Mouse (Mus musculus) MEL (cell line): Measurements from ENCODE around the gene Plxdc1. TPM values are rescaled to one million over a fixed set of nuclear protein-coding genes. Genes with fewer than 3 reads are reported as not detected.

Experiments
- DNase-seq: peaks from one replicate; pipeline ENCODE4 v3.0.0; 2011; ENCODE audit warnings: low read depth, low spot score
- H3K27ac ChIP-seq: 2 replicates; pipeline ENCODE4 v1.5.1; 2012; ENCODE audit warnings: low read depth, mild to moderate bottlenecking, control low read depth, low read length, moderate library complexity; ENCODE audit not compliant: control insufficient read depth
- H3K27me3 ChIP-seq, 2 experiments: fragments of 150-350 bp in 1 of 2; sonication (generic) in 1 of 2; 2 replicates each; pipeline ENCODE4 v1.6.1; 2012; ENCODE audit warnings: low read length in 2 of 2, mild to moderate bottlenecking in 2 of 2, improper control_type of control experiment in 1 of 2, moderate library complexity in 1 of 2; ENCODE audit not compliant: insufficient read depth in 2 of 2, control insufficient read depth in 1 of 2
- H3K36me3 ChIP-seq, 2 experiments: 2 replicates each; pipeline ENCODE4 v1.6.1; 2012 to 2014; ENCODE audit warnings: low read length in 2 of 2, improper control_type of control experiment in 1 of 2, inconsistent platforms in 1 of 2, mild to moderate bottlenecking in 1 of 2; ENCODE audit not compliant: insufficient read depth in 2 of 2, control insufficient read depth in 1 of 2
- H3K4me1 ChIP-seq, 2 experiments: fragments of 150-350 bp in 1 of 2; sonication (generic) in 1 of 2; 2 replicates each; pipeline ENCODE4 v1.6.1; 2012; ENCODE audit warnings: low read length in 2 of 2, improper control_type of control experiment in 1 of 2, mild to moderate bottlenecking in 1 of 2; ENCODE audit not compliant: insufficient read depth in 2 of 2, control insufficient read depth in 1 of 2
- H3K4me3 ChIP-seq, 2 experiments: fragments of 150-350 bp in 1 of 2; sonication (generic) in 1 of 2; 2 replicates each; pipeline ENCODE4 v1.5.1; 2012; ENCODE audit warnings: low read depth in 2 of 2, low read length in 2 of 2, mild to moderate bottlenecking in 2 of 2, moderate library complexity in 2 of 2, control low read depth in 1 of 2, improper control_type of control experiment in 1 of 2; ENCODE audit not compliant: control insufficient read depth in 1 of 2, insufficient read depth in 1 of 2
- H3K79me2 ChIP-seq: 2 replicates; pipeline ENCODE4 v1.6.1; 2012; ENCODE audit warnings: mild to moderate bottlenecking, low read length, moderate library complexity; ENCODE audit not compliant: control insufficient read depth, poor library complexity, insufficient read depth
- H3K9ac ChIP-seq: 2 replicates; pipeline ENCODE4 v1.6.1; 2012; ENCODE audit warnings: low read depth, mild to moderate bottlenecking, control low read depth, low read length, moderate library complexity; ENCODE audit not compliant: control insufficient read depth, poor library complexity, severe bottlenecking
- H3K9me3 ChIP-seq: fragments of 150-350 bp; sonication (generic); replicated peaks from 2 replicates; pipeline ENCODE4 v1.6.1; 2012; ENCODE audit warnings: mild to moderate bottlenecking, low read length, improper control_type of control experiment, moderate library complexity; ENCODE audit not compliant: insufficient read depth
- BHLHE40 ChIP-seq: IDR thresholded peaks from 2 replicates; pipeline ENCODE4 v1.6.1; 2012; ENCODE audit warnings: low read depth, mild to moderate bottlenecking, inconsistent platforms, low read length, improper control_type of control experiment, borderline replicate concordance
- CHD1 ChIP-seq: IDR thresholded peaks from 2 replicates; pipeline ENCODE4 v1.6.1; 2012; ENCODE audit warnings: low read depth, mild to moderate bottlenecking, inconsistent platforms, low read length, improper control_type of control experiment
- E2F4 ChIP-seq: IDR thresholded peaks from 2 replicates; pipeline ENCODE4 v1.6.1; 2011; ENCODE audit warnings: low read depth, low read length, improper control_type of control experiment, borderline replicate concordance
- ELF1 ChIP-seq: IDR thresholded peaks from 2 replicates; pipeline ENCODE4 v1.6.1; 2014; ENCODE audit warnings: low read depth, mild to moderate bottlenecking, inconsistent platforms, low read length, improper control_type of control experiment, moderate library complexity
- EP300 ChIP-seq, 2 experiments: IDR thresholded peaks; 2 replicates each; pipeline ENCODE4 v1.6.1; 2011; ENCODE audit warnings: improper control_type of control experiment in 2 of 2, low read length in 2 of 2, low read depth in 1 of 2, mild to moderate bottlenecking in 1 of 2
- ETS1 ChIP-seq: IDR thresholded peaks from 2 replicates; pipeline ENCODE4 v1.6.1; 2012; ENCODE audit warnings: low read depth, mild to moderate bottlenecking, inconsistent platforms, low read length, improper control_type of control experiment, moderate library complexity
- GABPA ChIP-seq: IDR thresholded peaks from 2 replicates; pipeline ENCODE4 v1.6.1; 2012; ENCODE audit warnings: low read depth, mild to moderate bottlenecking, inconsistent platforms, low read length, improper control_type of control experiment, moderate library complexity
- GATA1 ChIP-seq: IDR thresholded peaks from 2 replicates; pipeline ENCODE4 v1.6.1; 2011; ENCODE audit warnings: low read depth, low read length, improper control_type of control experiment
- HCFC1 ChIP-seq: IDR thresholded peaks from 2 replicates; pipeline ENCODE4 v1.6.1; 2012; ENCODE audit warnings: low read depth, mild to moderate bottlenecking, inconsistent platforms, low read length, improper control_type of control experiment, moderate library complexity
- KAT2A ChIP-seq: conservative IDR thresholded peaks from 2 replicates; pipeline ENCODE4 v1.6.1; 2012; ENCODE audit warnings: low read depth, low read length, improper control_type of control experiment, inconsistent platforms
- MAFK ChIP-seq: IDR thresholded peaks from 2 replicates; pipeline ENCODE4 v1.6.1; 2011; ENCODE audit warnings: low read depth, mild to moderate bottlenecking, low read length, improper control_type of control experiment, borderline replicate concordance
- MAX ChIP-seq: IDR thresholded peaks from 2 replicates; pipeline ENCODE4 v1.6.1; 2011; ENCODE audit warnings: low read length, improper control_type of control experiment
- MXI1 ChIP-seq: IDR thresholded peaks from 2 replicates; pipeline ENCODE4 v1.6.1; 2011; ENCODE audit warnings: mild to moderate bottlenecking, low read depth, low read length, improper control_type of control experiment
- MYB ChIP-seq: IDR thresholded peaks from 2 replicates; pipeline ENCODE4 v1.6.1; 2011; ENCODE audit warnings: mild to moderate bottlenecking, low read depth, low read length, improper control_type of control experiment
- MYC ChIP-seq: IDR thresholded peaks from 2 replicates; pipeline ENCODE4 v1.6.1; 2011; ENCODE audit warnings: low read depth, mild to moderate bottlenecking, low read length, improper control_type of control experiment, moderate library complexity
- NELFE ChIP-seq: IDR thresholded peaks from 2 replicates; pipeline ENCODE4 v1.6.1; 2011; ENCODE audit warnings: low read depth, low read length, improper control_type of control experiment
- NRF1 ChIP-seq: IDR thresholded peaks from 2 replicates; pipeline ENCODE4 v1.6.1; 2014; ENCODE audit warnings: low read depth, mild to moderate bottlenecking, inconsistent platforms, low read length, improper control_type of control experiment, moderate library complexity; ENCODE audit not compliant: poor library complexity, insufficient read depth, severe bottlenecking
- POLR2A ChIP-seq, 2 experiments: IDR thresholded peaks; 2 replicates each; pipeline ENCODE4 v1.6.1; 2011 to 2012; ENCODE audit warnings: low read length in 2 of 2, mild to moderate bottlenecking in 2 of 2, control low read depth in 1 of 2, improper control_type of control experiment in 1 of 2, low read depth in 1 of 2, moderate library complexity in 1 of 2; ENCODE audit not compliant: control insufficient read depth in 1 of 2, insufficient read depth in 1 of 2, poor library complexity in 1 of 2
- RAD21 ChIP-seq: IDR thresholded peaks from 2 replicates; pipeline ENCODE4 v1.6.1; 2011; ENCODE audit warnings: mild to moderate bottlenecking, low read depth, low read length, improper control_type of control experiment
- SMC3 ChIP-seq: IDR thresholded peaks from 2 replicates; pipeline ENCODE4 v1.6.1; 2011; ENCODE audit warnings: low read depth, low read length, improper control_type of control experiment
- TBP ChIP-seq: IDR thresholded peaks from 2 replicates; pipeline ENCODE4 v1.8.0; 2011; ENCODE audit warnings: low read depth, low read length, improper control_type of control experiment
- TCF12 ChIP-seq: IDR thresholded peaks from 2 replicates; pipeline ENCODE4 v1.6.1; 2014; ENCODE audit warnings: low read depth, mild to moderate bottlenecking, inconsistent platforms, low read length, improper control_type of control experiment, moderate library complexity
- UBTF ChIP-seq: IDR thresholded peaks from 2 replicates; pipeline ENCODE4 v1.6.1; 2012; ENCODE audit warnings: low read depth, mild to moderate bottlenecking, inconsistent platforms, low read length, improper control_type of control experiment, moderate library complexity, borderline replicate concordance; ENCODE audit not compliant: insufficient read depth
- ZC3H11A ChIP-seq: IDR thresholded peaks from 2 replicates; pipeline ENCODE4 v1.6.1; 2012; ENCODE audit warnings: low read depth, mild to moderate bottlenecking, inconsistent platforms, low read length, improper control_type of control experiment
- ZMIZ1 ChIP-seq: IDR thresholded peaks from 2 replicates; pipeline ENCODE4 v1.6.1; 2012; ENCODE audit warnings: low read depth, mild to moderate bottlenecking, inconsistent platforms, low read length, improper control_type of control experiment, moderate library complexity
- polyA plus RNA-seq, 2 experiments: library from polyadenylated mRNA; stranded (reverse) in 1 of 2; unstranded in 1 of 2; fragments of >175 nt in 1 of 2; fragments of >200 nt in 1 of 2; gene quantifications; 2 replicates each; pipeline versions ENCODE4 v1.2.1 to v1.2.4; 2012; ENCODE audit warnings: low replicate concordance in 2 of 2, low read depth in 1 of 2; ENCODE audit not compliant: insufficient read length in 2 of 2, insufficient read depth in 1 of 2, missing spikeins in 1 of 2
- total RNA-seq: library from RNA; depleted of rRNA; stranded (reverse); fragments of 300-350 nt; gene quantifications from 2 replicates; pipeline ENCODE4 v1.2.3, GENCODE M21; 2012

Gene Plxdc1
- total and polyA plus RNA-seq, 3 experiments, result 13.1 to 24.5 TPM; not detected in 1

DNA sequence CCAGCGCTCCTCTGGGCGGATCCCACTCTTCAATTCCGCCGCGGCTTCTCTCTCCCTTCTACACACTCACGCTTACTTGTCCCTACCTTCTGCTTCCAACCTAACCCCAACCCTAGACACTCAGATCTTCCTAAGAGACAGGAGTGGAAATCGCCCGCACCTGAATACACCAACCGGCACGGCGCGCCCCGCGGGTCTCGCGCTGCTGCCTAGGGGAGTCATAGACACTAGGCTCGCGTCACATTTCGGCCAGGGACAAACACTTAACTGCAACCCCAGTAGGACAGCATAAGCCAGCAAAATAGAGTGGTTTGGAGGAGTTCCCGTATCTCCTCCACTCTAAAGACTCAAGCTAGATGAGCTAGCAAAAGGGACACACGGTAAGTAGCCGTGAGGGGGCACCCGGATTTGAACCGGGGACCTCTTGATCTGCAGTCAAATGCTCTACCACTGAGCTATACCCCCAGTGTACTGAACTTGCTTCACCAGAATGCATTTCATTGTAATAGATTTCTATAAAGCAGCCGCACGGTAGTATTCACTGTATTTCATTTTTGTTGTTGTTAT lies 2.4 kb upstream of the Plxdc1 start:
- peak overlapping the region; percentile 47 to 91 for H3K4me3 ChIP-seq
- peaks cover 0 to 20% of the 10 kb centered on the region in 2 experiments; a peak in 2 of 4 replicates for H3K4me1 ChIP-seq
- no peaks in the 10 kb centered on the region for H3K9me3 ChIP-seq
- peak overlapping the region; percentile 69 for H3K27ac ChIP-seq
- TF ChIP-seq TBP (peak; percentile 99), POLR2A (IDR thresholded peaks at IDR 0.05; ENCODE audit: control insufficient read depth in 1 of 2, insufficient read depth in 1 of 2, low read depth in 1 of 2, low read length in 2 of 2, poor library complexity in 1 of 2) (no peak; a peak in 1 of 4 replicates), E2F4 (0 out of 2 replicates have a peak, but pooled peaks have one; percentile 32), ELF1 (peak; percentile 78; the same call in 1 of the 2 replicates), NRF1 (peak; percentile 38; the same call in 1 of the 2 replicates), SMC3 (peak; percentile 30; the same call in 1 of the 2 replicates), MYC (no peak), MAFK (peak; percentile 99), MAX (no peak), EP300 (IDR thresholded peaks at IDR 0.05; ENCODE audit: low read depth in 1 of 2, low read length in 2 of 2) (no peak), UBTF (0 out of 2 replicates have a peak, but pooled peaks have one; percentile 18)
- TF ChIP-seq, all 39 proteins: peak for 7
- H3K36me3 ChIP-seq, result peaks cover 0 to 4% of the 10 kb centered on the region in 2 experiments; a peak in 1 of 4 replicates
- 0 out of 4 replicates have a peak, but pooled peaks cover 0 to 1% of the 10 kb centered on the region in 2 experiments for H3K27me3 ChIP-seq
- peak overlapping the region; percentile 85 for H3K9ac ChIP-seq
- DNase-seq, result peak; percentile 95
- H3K79me2 ChIP-seq, result peaks cover 3% of the 10 kb centered on the region; the same call in 1 of the 2 replicates

DNA sequence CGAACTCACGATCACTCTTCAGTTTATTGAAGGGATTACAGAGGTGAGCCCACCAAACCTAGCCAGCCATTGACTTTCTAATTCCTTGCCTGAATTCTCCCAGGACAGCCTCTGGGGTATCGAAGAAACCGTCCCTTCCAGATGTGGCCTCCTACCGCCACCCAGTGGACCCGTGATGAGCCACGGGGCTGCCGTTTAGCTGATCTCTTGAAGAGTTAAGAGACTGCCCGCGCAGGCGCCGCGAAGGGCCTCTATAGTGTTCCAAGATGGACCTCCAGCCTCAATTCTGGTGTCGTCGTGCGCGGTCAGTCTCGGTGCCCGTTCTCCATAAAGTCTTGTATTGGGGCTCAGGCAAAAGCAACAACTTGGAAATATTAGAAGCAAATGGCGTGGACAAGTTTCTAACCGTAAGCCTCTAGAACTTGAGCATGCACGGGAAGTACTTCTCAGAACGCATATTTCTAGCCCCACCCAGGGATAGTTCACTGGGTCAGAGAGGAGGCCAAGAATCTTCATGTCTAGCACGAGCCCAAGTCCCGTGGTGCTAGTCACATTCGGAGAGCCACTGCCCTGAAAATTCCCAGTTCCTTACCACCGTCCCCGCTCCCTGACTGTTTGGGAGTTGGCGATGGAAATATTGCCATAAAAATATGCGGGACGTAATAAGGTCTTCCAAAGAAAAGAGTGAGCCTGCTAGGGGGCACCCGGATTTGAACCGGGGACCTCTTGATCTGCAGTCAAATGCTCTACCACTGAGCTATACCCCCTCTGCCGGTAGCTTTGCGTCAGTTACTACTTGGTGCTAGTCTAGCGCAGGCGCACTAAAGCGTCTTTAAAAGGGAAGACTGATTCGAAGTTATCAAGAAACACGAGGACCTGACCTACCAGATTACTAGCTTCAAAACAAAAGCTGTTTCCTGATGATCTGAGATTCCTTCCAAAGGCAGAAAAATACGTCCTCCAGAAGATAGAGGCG lies 1.6 kb upstream of the Plxdc1 start:
- Histone ChIP-seq H3K4me1 (peaks cover 0 to 15% of the 10 kb centered on the region in 2 experiments; a peak in 2 of 4 replicates), H3K9ac (peak overlapping the region; percentile 85), H3K79me2 (peaks cover 3% of the 10 kb centered on the region; the same call in 1 of the 2 replicates), H3K9me3 (no peaks in the 10 kb centered on the region), H3K4me3 (peak overlapping the region; percentile 77 to 91), H3K27me3 (0 out of 4 replicates have a peak, but pooled peaks cover 0 to 1% of the 10 kb centered on the region in 2 experiments), H3K27ac (peak overlapping the region; percentile 76), H3K36me3 (peaks cover 0 to 4% of the 10 kb centered on the region in 2 experiments; a peak in 1 of 4 replicates)
- peak; percentile 99 for DNase-seq
- TF ChIP-seq HCFC1 (peak; percentile 65), UBTF (0 out of 2 replicates have a peak, but pooled peaks have one; percentile 34), NRF1 (peak; percentile 98), EP300 (IDR thresholded peaks at IDR 0.05; ENCODE audit: low read depth in 1 of 2, low read length in 2 of 2) (peak in 1 of 2 experiments; percentile 71; a peak in 2 of 4 replicates), BHLHE40 (no peak), KAT2A (peak; percentile 67), RAD21 (peak; percentile 100), NELFE (peak; percentile 60), ZC3H11A (peak; percentile 98), GATA1 (peak; percentile 87), MYB (no peak), MXI1 (peak; percentile 71), ZMIZ1 (no peak), ETS1 (peak; percentile 30; the same call in 1 of the 2 replicates), MAFK (peak; percentile 100), GABPA (no peak), SMC3 (peak; percentile 99), CHD1 (no peak), TCF12 (peak; percentile 85), MAX (no peak; the same call in none of the 2 replicates), TBP (peak; percentile 100)
